Comparison of ENCODE assay signal across 19 mouse cellular contexts in genomic region chr14:95241946-95242345, GRCm38 (mm10).
"Had no signal": no experiment of that assay in that cellular context is flagged by ENCODE, and none has a peak within 500 bp of the region (broad histone marks: within the 10 kb centered on the region; RNA-seq: fewer than 3 reads in every experiment).

No protein-coding gene starts in this region.

- H3K27me3 ChIP-seq: kidney, embryonic 15.5 days; midbrain, embryonic 12.5 days; midbrain, embryonic 15.5 days; neural tube, embryonic 13.5 days; stomach, embryonic 15.5 days had no signal

- DNase-seq: kidney, postnatal 10 days; kidney, postnatal 36 days; layer of hippocampus, postnatal 36 days; liver, postnatal 0 days; lung, embryonic 14.5 days; retina, postnatal 1 day; right cerebral cortex, postnatal 25 days; spleen, adult 18-20 months; thymus, postnatal 25 days had no signal

- H3K9me3 ChIP-seq: kidney, embryonic 15.5 days; midbrain, embryonic 12.5 days; midbrain, embryonic 15.5 days; neural tube, embryonic 13.5 days; stomach, embryonic 15.5 days had no signal

- H3K27ac ChIP-seq: kidney, embryonic 15.5 days; left cerebral cortex, adult 2 months; liver, embryonic 14.5 days; macrophage; midbrain, embryonic 12.5 days; midbrain, embryonic 15.5 days; neural tube, embryonic 13.5 days; stomach, embryonic 15.5 days had no signal

- H3K4me1 ChIP-seq: kidney, embryonic 15.5 days; midbrain, embryonic 12.5 days; midbrain, embryonic 15.5 days; neural tube, embryonic 13.5 days; stomach, embryonic 15.5 days had no signal

- H3K4me3 ChIP-seq: kidney, embryonic 15.5 days; left cerebral cortex, adult 2 months; midbrain, embryonic 12.5 days; midbrain, embryonic 15.5 days; neural tube, embryonic 13.5 days; stomach, embryonic 15.5 days had no signal

- H3K36me3 ChIP-seq: kidney, embryonic 15.5 days; midbrain, embryonic 12.5 days; midbrain, embryonic 15.5 days; neural tube, embryonic 13.5 days; stomach, embryonic 15.5 days had no signal

- ATAC-seq: liver, postnatal 0 days; lung, postnatal 0 days; midbrain, embryonic 15.5 days had no signal

- H3K9ac ChIP-seq: kidney, embryonic 15.5 days; liver, embryonic 14.5 days; liver, postnatal 0 days; lung, embryonic 14.5 days; midbrain, embryonic 12.5 days; midbrain, embryonic 15.5 days; neural tube, embryonic 13.5 days; stomach, embryonic 15.5 days had no signal

- H3K4me2 ChIP-seq: kidney, embryonic 15.5 days; liver, embryonic 11.5 days; lung, embryonic 14.5 days; midbrain, embryonic 12.5 days; midbrain, embryonic 15.5 days; neural tube, embryonic 13.5 days; stomach, embryonic 15.5 days had no signal
